Mouse (Mus musculus): ENCODE measurements around the gene Scoc. TPM values are rescaled to one million over a fixed set of nuclear protein-coding genes. Genes with fewer than 3 reads are reported as not detected.
"Not testable (repeated sequence)": the region's sequence is repeated elsewhere in the genome, so short reads cannot be mapped to it uniquely, and the experiment has no call there.

The Scoc gene
- total and polyA plus RNA-seq, 3 experiments = 1.9 to 69.1 (median 17.0) TPM

DNA sequence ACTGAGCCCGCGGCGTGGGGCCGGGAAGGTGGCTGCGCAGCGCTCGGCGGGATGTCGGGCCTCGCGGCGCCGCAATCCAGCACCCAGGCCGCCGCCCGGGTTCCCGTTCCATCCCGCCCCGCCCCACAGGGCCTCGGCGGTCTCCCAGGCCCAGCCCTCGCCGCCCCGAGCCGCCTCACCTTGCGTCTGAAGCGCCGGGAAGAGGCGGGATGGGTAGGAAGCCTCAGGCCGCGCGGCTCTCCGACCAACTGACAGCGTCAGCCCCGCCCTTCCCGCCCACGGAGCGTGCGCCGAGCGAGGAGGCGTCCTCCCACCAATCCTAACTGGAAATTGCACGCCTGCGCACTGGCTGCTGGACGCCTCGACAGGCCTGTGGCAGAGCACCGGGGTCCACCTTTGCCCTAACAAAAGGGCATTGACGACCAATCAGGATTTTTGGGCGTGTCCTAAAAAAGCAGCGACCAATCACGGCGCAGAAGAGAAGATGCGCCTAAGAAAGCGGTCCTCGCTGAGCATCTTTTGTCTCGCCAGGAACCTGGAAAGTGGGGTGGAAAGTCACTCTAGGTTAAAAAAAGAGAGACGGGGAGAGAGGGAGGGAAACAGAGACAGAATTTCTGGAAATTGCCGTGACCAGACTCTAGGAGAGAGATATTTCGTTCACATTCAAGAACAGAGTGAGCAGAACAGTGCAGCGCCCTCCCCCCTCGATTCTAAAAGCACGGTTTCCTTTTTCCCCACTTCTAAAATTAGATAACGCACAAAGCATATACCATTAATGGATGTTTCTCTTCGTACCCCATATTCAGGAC is 15.7 kb downstream of the Scoc start:
- Histone ChIP-seq H3K9me3 (replicated peaks) (no peaks in the 10 kb centered on the region), H3K4me3 (ENCODE audit: low read depth, low read length) (peak overlapping the region; percentile 92), H3K27me3 (ENCODE audit: insufficient read depth, low read length) (no peaks in the 10 kb centered on the region), H3K4me1 (ENCODE audit: insufficient read depth, low read depth, low read length) (peaks cover 11% of the 10 kb centered on the region), H3K36me3 (replicated peaks) (peaks cover 9% of the 10 kb centered on the region)
- peak; percentile 99 for ATAC-seq (ENCODE audit: extremely low read depth, insufficient number of reproducible peaks, low FRiP score, poor library complexity, severe bottlenecking)
- peak; percentile 93 for DNase-seq (ENCODE audit: low spot score)
- TF ChIP-seq TAL1 (conservative IDR thresholded peaks at IDR 0.05; ENCODE audit: low read depth, low read length) = no peak

DNA sequence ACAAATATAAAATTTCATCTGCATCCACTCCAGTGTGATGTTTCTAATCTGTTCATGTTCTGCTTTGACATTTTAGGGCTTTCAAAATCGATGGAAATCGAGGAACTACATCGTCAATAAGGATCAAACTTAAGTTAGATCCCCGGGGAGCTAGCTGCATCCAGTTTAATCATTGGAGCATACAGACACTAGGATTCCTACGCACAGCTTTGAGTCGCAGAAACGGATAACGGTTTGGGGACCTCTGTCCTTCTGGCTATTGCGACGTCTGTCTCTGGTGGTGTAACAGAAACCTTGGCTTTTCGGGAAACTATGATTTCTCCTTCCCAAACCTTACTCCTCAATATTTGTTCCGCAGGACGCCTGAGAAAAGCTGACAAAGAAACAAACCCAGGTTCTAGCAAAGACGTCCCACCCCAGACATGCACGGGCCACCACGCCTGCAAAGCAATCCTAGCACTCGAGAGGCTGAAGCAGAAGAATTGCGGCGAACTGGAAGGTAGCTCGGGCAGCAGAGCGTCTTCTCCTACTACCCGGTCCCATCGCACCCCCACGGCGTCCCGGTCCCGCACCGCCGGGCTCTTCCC is 16.4 kb downstream of the Scoc start:
- no peaks in the 10 kb centered on the region for H3K9me3 ChIP-seq (replicated peaks)
- H3K4me1 ChIP-seq (ENCODE audit: insufficient read depth, low read depth, low read length) = peaks cover 11% of the 10 kb centered on the region
- H3K4me3 ChIP-seq (ENCODE audit: low read depth, low read length) = peak overlapping the region; percentile 92
- H3K36me3 ChIP-seq (replicated peaks) = peaks cover 13% of the 10 kb centered on the region
- TF ChIP-seq GATA2 (IDR thresholded peaks at IDR 0.05; ENCODE audit: borderline replicate concordance, low read depth, low read length) = no peak
- H3K27me3 ChIP-seq (ENCODE audit: insufficient read depth, low read length) = no peaks in the 10 kb centered on the region
- peak; percentile 10 for DNase-seq (ENCODE audit: low spot score)
- no peak for ATAC-seq (ENCODE audit: extremely low read depth, insufficient number of reproducible peaks, low FRiP score, poor library complexity, severe bottlenecking)

DNA sequence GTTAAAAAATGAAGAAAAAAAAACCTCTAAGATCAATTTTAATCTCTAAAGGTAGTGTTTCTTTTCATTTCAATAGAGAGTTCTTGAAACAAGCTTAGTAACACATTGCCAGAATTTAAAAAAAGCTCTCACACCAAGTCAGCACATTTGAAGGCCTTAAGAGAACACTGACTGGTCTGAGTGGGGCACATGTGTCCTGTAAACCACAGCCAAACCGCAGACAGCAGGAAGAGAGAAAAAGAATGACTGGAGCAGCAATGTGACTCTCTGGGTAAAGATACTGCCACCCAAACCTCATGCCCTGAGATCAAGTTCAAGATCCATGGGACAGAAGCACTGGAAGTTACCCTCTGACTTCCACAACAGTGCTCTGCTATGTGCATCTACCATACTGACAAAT is 21.1 kb downstream of the Scoc start:
- H3K4me1 ChIP-seq (ENCODE audit: insufficient read depth, low read depth, low read length) = peaks cover 8% of the 10 kb centered on the region
- no peaks in the 10 kb centered on the region for H3K27me3 ChIP-seq (ENCODE audit: insufficient read depth, low read length)
- DNase-seq (ENCODE audit: low spot score) = no peak
- peaks cover 40% of the 10 kb centered on the region for H3K36me3 ChIP-seq (replicated peaks)
- H3K4me3 ChIP-seq (ENCODE audit: low read depth, low read length) = no peak overlapping the region
- no peak; the same call in 1 of the 2 replicates for ATAC-seq (ENCODE audit: extremely low read depth, insufficient number of reproducible peaks, low FRiP score, poor library complexity, severe bottlenecking)
- no peaks in the 10 kb centered on the region for H3K9me3 ChIP-seq (replicated peaks)
- no peak for TF ChIP-seq GATA1 (IDR thresholded peaks at IDR 0.05; ENCODE audit: borderline replicate concordance, low read length)
- TF ChIP-seq POLR2AphosphoS5 (IDR thresholded peaks at IDR 0.05; ENCODE audit: insufficient replicate concordance, low read depth, low read length) = no peak
- no peak for TF ChIP-seq TAL1 (conservative IDR thresholded peaks at IDR 0.05; ENCODE audit: low read depth, low read length)
- TF ChIP-seq CTCF (IDR thresholded peaks at IDR 0.05; ENCODE audit: low read depth, low read length) = no peak
- no peak for TF ChIP-seq GATA2 (IDR thresholded peaks at IDR 0.05; ENCODE audit: borderline replicate concordance, low read depth, low read length)

DNA sequence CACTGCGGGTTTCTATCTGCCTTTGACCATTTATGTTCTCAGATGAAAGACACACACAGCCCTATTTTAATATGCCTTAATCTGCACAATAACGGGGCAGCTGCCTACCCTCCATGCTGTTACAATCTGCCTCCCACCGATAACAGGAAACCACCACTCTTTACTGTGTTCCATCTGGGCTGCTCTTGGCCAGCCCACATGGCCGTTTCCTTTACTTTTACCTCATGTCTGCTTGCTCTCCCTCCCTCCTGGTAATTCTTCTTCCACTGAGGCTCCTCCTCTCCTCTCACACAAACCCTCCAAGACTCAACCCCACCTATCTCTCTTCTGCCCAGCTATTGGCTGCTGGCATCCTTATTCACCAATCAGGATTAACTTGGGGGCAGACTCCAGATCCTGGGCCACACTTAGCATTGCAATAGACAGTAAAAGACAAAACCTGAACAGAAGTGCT is 29.1 kb downstream of the Scoc start:
- Histone ChIP-seq H3K9me3 (replicated peaks) (no peaks in the 10 kb centered on the region), H3K4me3 (ENCODE audit: low read depth, low read length) (no peak overlapping the region), H3K4me1 (ENCODE audit: insufficient read depth, low read depth, low read length) (peaks cover 29% of the 10 kb centered on the region), H3K27me3 (ENCODE audit: insufficient read depth, low read length) (no peaks in the 10 kb centered on the region; the same call in 1 of the 2 replicates), H3K36me3 (replicated peaks) (peaks cover 24% of the 10 kb centered on the region)
- DNase-seq (ENCODE audit: low spot score) (no peak), ATAC-seq (ENCODE audit: extremely low read depth, insufficient number of reproducible peaks, low FRiP score, poor library complexity, severe bottlenecking) (no peak)
- no peak for TF ChIP-seq POLR2AphosphoS5 (IDR thresholded peaks at IDR 0.05; ENCODE audit: insufficient replicate concordance, low read depth, low read length)
- no peak for TF ChIP-seq TAL1 (conservative IDR thresholded peaks at IDR 0.05; ENCODE audit: low read depth, low read length)
- TF ChIP-seq GATA1 (IDR thresholded peaks at IDR 0.05; ENCODE audit: borderline replicate concordance, low read length) = no peak
- no peak for TF ChIP-seq CTCF (IDR thresholded peaks at IDR 0.05; ENCODE audit: low read depth, low read length)
- no peak for TF ChIP-seq GATA2 (IDR thresholded peaks at IDR 0.05; ENCODE audit: borderline replicate concordance, low read depth, low read length)

DNA sequence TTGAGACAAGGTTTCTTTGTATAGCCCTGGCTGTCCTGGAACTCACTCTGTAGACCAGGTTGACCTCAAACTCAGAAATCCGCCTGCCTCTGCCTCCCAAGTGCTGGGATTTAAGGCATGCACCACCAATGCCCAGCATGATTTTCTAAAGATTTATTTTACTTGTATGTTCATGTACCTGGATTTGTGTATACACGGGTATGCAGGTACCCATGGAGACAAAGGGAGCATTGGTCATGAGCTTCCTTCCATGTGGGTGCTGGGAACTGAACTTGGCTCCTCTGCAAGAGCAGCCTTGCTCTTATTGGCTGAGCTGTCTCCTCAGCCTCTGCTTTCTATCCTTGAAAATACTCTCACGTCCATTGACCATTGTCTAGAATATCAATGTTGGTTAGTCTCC is 29.6 kb downstream of the Scoc start:
- not testable (repeated sequence) for ATAC-seq (ENCODE audit: extremely low read depth, insufficient number of reproducible peaks, low FRiP score, poor library complexity, severe bottlenecking); H3K4me3 ChIP-seq (ENCODE audit: low read depth, low read length); H3K27me3 ChIP-seq (ENCODE audit: insufficient read depth, low read length); H3K9me3 ChIP-seq (replicated peaks); DNase-seq (ENCODE audit: low spot score)
- Histone ChIP-seq H3K36me3 (replicated peaks) (peaks cover 19% of the 10 kb centered on the region), H3K4me1 (ENCODE audit: insufficient read depth, low read depth, low read length) (peaks cover 32% of the 10 kb centered on the region)

DNA sequence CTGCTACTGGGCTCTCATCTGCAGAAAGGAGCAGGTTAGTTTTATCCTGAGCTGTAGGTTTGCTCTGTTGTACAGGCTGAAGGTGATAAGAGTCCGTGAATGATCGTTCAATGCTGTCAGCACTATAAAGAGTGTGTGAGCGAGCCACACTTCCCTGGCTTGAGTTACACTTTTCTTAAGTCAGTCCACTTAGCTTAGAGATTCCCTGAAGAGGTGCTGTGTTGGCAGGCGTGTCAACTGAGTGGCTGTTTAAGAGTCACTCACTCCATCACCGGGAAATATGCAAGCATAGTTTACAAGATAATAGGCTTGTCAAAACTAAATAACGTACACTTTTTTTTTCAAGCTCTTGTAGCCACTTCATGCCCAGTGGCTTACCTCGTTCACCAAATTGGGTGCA is 31.2 kb downstream of the Scoc start:
- Histone ChIP-seq H3K9me3 (replicated peaks) (no peaks in the 10 kb centered on the region), H3K4me1 (ENCODE audit: insufficient read depth, low read depth, low read length) (peaks cover 45% of the 10 kb centered on the region), H3K36me3 (replicated peaks) (peaks cover 3% of the 10 kb centered on the region), H3K4me3 (ENCODE audit: low read depth, low read length) (no peak overlapping the region), H3K27me3 (ENCODE audit: insufficient read depth, low read length) (no peaks in the 10 kb centered on the region; the same call in 1 of the 2 replicates)
- no peak for ATAC-seq (ENCODE audit: extremely low read depth, insufficient number of reproducible peaks, low FRiP score, poor library complexity, severe bottlenecking)
- no peak for DNase-seq (ENCODE audit: low spot score)
- no peak for TF ChIP-seq CTCF (IDR thresholded peaks at IDR 0.05; ENCODE audit: low read depth, low read length)

DNA sequence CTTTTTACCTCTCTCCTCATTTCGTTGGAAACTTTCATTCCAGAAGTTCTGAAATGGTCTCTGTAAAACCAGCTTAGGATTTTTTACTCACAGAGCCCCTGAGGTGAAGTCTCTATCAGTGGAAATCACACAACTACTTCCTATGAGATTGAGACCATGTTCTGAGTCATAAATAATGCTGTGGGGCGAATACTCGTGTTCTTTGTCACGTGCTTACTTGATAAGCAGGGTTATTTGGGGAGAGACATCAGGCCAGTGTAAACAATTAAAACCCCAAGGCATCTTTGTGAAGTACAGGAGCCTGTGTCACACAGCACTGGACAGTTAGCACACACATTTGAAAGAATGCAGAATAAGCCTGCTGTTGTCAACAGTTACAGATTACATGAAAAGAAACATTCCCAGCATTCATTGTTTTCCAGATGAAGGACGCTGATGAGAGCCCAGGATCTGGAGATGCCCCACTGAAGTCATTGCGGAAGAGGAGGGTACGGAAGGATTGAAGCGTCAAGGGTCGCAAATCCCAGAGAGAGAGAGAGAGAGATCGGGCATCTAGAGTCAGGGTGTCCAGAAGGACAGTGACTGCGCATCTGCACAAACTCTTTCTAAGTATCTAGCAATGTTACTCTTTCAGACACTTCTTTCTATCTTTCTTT is 32.0 kb downstream of the Scoc start:
- ATAC-seq (ENCODE audit: extremely low read depth, insufficient number of reproducible peaks, low FRiP score, poor library complexity, severe bottlenecking) (no peak), DNase-seq (ENCODE audit: low spot score) (no peak)
- H3K4me3 ChIP-seq (ENCODE audit: low read depth, low read length) = no peak overlapping the region
- TF ChIP-seq GATA1 (IDR thresholded peaks at IDR 0.05; ENCODE audit: borderline replicate concordance, low read length) (no peak), POLR2AphosphoS5 (IDR thresholded peaks at IDR 0.05; ENCODE audit: insufficient replicate concordance, low read depth, low read length) (no peak)
- no peaks in the 10 kb centered on the region for H3K9me3 ChIP-seq (replicated peaks)
- H3K27me3 ChIP-seq (ENCODE audit: insufficient read depth, low read length) = no peaks in the 10 kb centered on the region; the same call in 1 of the 2 replicates
- peaks cover 3% of the 10 kb centered on the region for H3K36me3 ChIP-seq (replicated peaks)
- H3K4me1 ChIP-seq (ENCODE audit: insufficient read depth, low read depth, low read length) = peaks cover 51% of the 10 kb centered on the region

All from G1E (cell line).